Mouse (Mus musculus) small intestine, adult 2 months (tissue): ENCODE data around the gene 1700016H13Rik. TPM values are rescaled to one million over a fixed set of nuclear protein-coding genes. Genes with fewer than 3 reads are reported as not detected.
A peak's percentile ranks its signal among the peaks of the same experiment; 100 is the strongest.

Source experiments
- H3K27ac ChIP-seq: fragments of 200-500 bp; 2 replicates; pipeline ENCODE4 v1.5.1; 2012; ENCODE audit warnings: low read depth, low read length, control low read depth, inconsistent platforms; ENCODE audit not compliant: insufficient read depth
- H3K27me3 ChIP-seq: fragments of 200-500 bp; 2 replicates; pipeline ENCODE4 v1.6.1; 2012; ENCODE audit warnings: mild to moderate bottlenecking, moderate library complexity, low read length, inconsistent platforms; ENCODE audit not compliant: control insufficient read depth, insufficient read depth
- H3K36me3 ChIP-seq: fragments of 200-500 bp; 2 replicates; pipeline ENCODE4 v1.6.1; 2012; ENCODE audit warnings: mild to moderate bottlenecking, low read length, control low read depth, inconsistent platforms; ENCODE audit not compliant: control insufficient read depth, insufficient read depth
- H3K4me1 ChIP-seq: fragments of 200-500 bp; 2 replicates; pipeline ENCODE4 v1.6.1; 2012; ENCODE audit warnings: low read length, inconsistent platforms, mixed read lengths; ENCODE audit not compliant: control insufficient read depth, insufficient read depth, insufficient read length
- H3K4me3 ChIP-seq: fragments of 200-500 bp; 2 replicates; pipeline ENCODE4 v1.5.1; 2012; ENCODE audit warnings: low read depth, mild to moderate bottlenecking, control low read depth, inconsistent platforms, low read length, moderate library complexity
- CTCF ChIP-seq: fragments of 200-500 bp; IDR thresholded peaks from 2 replicates; pipeline ENCODE4 v1.5.1; 2012; ENCODE audit warnings: low read depth, mild to moderate bottlenecking, control low read depth, inconsistent platforms, low read length, moderate library complexity, mixed read lengths; ENCODE audit not compliant: insufficient replicate concordance, insufficient read length; ENCODE audit errors: extremely low read depth
- POLR2A ChIP-seq: fragments of 200-500 bp; IDR thresholded peaks from 2 replicates; pipeline ENCODE4 v1.6.1; 2012; ENCODE audit warnings: low read depth, mild to moderate bottlenecking, control low read depth, inconsistent platforms, low read length, moderate library complexity
- WGBS: fragments of 180-500 bp; shearing (Covaris S2); methylation state at CpG from one replicate; pipeline ENCODE4 v1.1.7; 2018; 5-methylcytosine and 5-hydroxymethylcytosine counted together
- polyA plus RNA-seq: library from polyadenylated mRNA; depleted of rRNA; stranded (reverse); fragments of >200 nt; gene quantifications from 2 replicates; pipeline ENCODE4 v1.2.3, GENCODE M21; 2012

Gene 1700016H13Rik
- polyA plus RNA-seq, 1 experiment = not detected

- Histone ChIP-seq H3K27me3 (no peaks in the 10 kb centered on the region), H3K4me1 (peaks cover 7% of the 10 kb centered on the region), H3K27ac (no peak overlapping the region), H3K36me3 (no peaks in the 10 kb centered on the region), H3K4me3 (no peak overlapping the region)
- 34% methylated on average over 3 of the region's 3 CpGs for WGBS
- no peak for TF ChIP-seq CTCF
- TF ChIP-seq POLR2A = no peak
These were observed 16.0 kb upstream of the 1700016H13Rik start for GRCm38 (mm10) chr5:103671858-103672257.

DNA sequence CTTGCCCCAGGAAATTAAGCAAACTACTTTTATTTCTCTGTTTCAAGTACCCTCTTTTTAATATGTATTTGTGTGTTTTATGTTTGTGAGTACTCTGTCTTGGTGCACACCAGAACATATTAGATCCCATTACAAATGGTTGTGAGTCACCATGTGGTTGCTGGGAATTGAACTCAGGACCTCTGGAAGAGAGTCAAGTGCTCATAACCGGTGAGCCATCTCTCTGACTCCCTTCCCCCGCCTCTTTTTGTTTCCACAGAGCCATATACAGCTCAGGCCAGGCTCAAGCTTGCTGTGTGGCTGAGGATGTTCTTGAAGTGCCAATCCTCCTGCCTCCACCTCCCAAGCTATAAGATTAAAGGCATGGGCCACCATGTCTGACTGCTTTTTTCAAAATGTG is 10.1 kb upstream of the 1700016H13Rik start:
- Histone ChIP-seq H3K27me3 (no peaks in the 10 kb centered on the region), H3K4me3 (no peak overlapping the region), H3K36me3 (no peaks in the 10 kb centered on the region), H3K4me1 (0 out of 2 replicates have a peak, but pooled peaks cover 2% of the 10 kb centered on the region), H3K27ac (no peak overlapping the region)
- WGBS = 57% methylated on average over 2 of the region's 2 CpGs
- TF ChIP-seq CTCF = no peak

- Histone ChIP-seq H3K36me3 (no peaks in the 10 kb centered on the region), H3K27me3 (no peaks in the 10 kb centered on the region), H3K4me3 (no peak overlapping the region), H3K4me1 (0 out of 2 replicates have a peak, but pooled peaks cover 2% of the 10 kb centered on the region), H3K27ac (no peak overlapping the region)
- no peak for TF ChIP-seq CTCF
- TF ChIP-seq POLR2A = no peak
- 89% methylated on average over 9 of the region's 9 CpGs for WGBS
These were observed 9.1 kb upstream of the 1700016H13Rik start for GRCm38 (mm10) chr5:103664932-103665331.

- TF ChIP-seq CTCF = no peak
- no peak for TF ChIP-seq POLR2A
- no peaks in the 10 kb centered on the region for H3K36me3 ChIP-seq
- WGBS = 13% methylated on average over 3 of the region's 3 CpGs
- no peak overlapping the region for H3K27ac ChIP-seq
- no peak overlapping the region for H3K4me3 ChIP-seq
- H3K27me3 ChIP-seq = no peaks in the 10 kb centered on the region
- H3K4me1 ChIP-seq = peaks cover 3% of the 10 kb centered on the region
These were observed 3.8 kb upstream of the 1700016H13Rik start for GRCm38 (mm10) chr5:103659571-103659970.

- TF ChIP-seq POLR2A = no peak
- peak; percentile 8; the same call in 1 of the 2 replicates for TF ChIP-seq CTCF
- peaks cover 3% of the 10 kb centered on the region for H3K4me1 ChIP-seq
- no peak overlapping the region for H3K4me3 ChIP-seq
- 68% methylated on average over 5 of the region's 5 CpGs for WGBS
- no peak overlapping the region for H3K27ac ChIP-seq
- no peaks in the 10 kb centered on the region for H3K36me3 ChIP-seq
- H3K27me3 ChIP-seq = no peaks in the 10 kb centered on the region
These were observed 3.1 kb upstream of the 1700016H13Rik start for GRCm38 (mm10) chr5:103658921-103659320.

DNA sequence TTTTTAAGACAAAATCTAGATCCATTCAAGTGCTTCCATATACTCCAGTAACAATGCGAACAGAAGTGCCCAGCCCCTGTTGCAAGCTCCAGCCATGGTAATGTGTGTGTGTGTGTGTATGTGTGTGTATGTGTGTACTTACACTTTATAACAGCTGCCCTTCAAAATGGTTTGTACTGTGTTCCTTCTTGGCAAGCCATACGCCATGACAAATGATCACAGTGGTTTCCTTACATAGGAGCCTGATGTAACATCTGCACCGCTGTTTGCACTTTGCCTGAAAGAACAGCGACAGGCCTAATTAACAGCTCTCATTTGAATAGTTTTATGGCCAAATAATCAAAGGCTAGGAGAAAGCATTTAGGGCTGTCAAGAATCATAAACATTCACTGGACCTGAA is 1.0 kb downstream of the 1700016H13Rik start:
- Histone ChIP-seq H3K27ac (no peak overlapping the region), H3K36me3 (no peaks in the 10 kb centered on the region), H3K27me3 (no peaks in the 10 kb centered on the region), H3K4me3 (no peak overlapping the region), H3K4me1 (peaks cover 3% of the 10 kb centered on the region)
- WGBS = 36% methylated on average over 4 of the region's 4 CpGs
- TF ChIP-seq POLR2A (no peak), CTCF (no peak)

DNA sequence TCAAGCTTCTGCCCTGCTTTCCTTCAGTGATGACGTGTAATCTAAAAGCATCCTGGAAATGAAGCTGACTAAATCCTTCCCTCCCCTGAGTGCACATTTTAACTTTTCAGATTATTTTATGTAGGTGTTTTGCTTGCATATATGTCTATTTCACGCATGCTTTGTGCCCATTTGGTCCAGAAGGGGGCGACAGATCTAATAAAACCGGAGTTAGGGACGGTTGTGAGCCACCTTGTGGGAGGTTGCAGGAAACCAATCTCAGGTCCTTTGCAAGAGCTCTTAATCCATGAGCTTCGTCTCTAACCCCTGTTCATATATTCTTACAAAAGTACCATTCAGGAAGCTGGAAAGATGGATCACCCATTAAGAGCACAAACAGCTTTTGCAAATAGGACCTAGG is 1.6 kb downstream of the 1700016H13Rik start:
- 59% methylated on average over 6 of the region's 6 CpGs for WGBS
- no peaks in the 10 kb centered on the region for H3K27me3 ChIP-seq
- no peaks in the 10 kb centered on the region for H3K36me3 ChIP-seq
- TF ChIP-seq CTCF (peak; percentile 61; the same call in 1 of the 2 replicates), POLR2A (no peak)
- no peak overlapping the region for H3K27ac ChIP-seq
- H3K4me3 ChIP-seq = no peak overlapping the region
- H3K4me1 ChIP-seq = peaks cover 3% of the 10 kb centered on the region

DNA sequence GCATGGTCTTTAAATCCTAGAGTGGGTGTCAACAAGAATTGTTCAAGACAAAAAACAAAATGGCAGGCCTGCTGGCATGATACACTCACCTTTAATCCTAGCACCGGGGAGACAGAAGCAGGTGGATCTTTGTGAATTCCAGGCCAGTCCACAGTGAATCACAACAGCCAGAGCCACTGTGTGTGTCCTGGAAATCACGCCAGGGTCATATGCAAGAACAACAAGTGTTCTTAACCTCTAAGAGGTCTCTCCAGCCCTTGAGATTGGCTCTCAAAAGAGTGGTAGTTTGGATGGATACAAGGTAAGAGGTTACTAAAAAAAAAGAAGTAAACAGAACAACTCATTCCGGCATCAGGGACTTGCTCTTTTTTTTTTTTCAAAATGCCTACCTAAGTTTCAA is 8.5 kb downstream of the 1700016H13Rik start:
- Histone ChIP-seq H3K27ac (no peak overlapping the region), H3K36me3 (no peaks in the 10 kb centered on the region), H3K27me3 (no peaks in the 10 kb centered on the region; the same call in 1 of the 2 replicates), H3K4me3 (no peak overlapping the region), H3K4me1 (no peaks in the 10 kb centered on the region)
- 81% methylated on average over 3 of the region's 3 CpGs for WGBS
- TF ChIP-seq POLR2A = no peak
- no peak for TF ChIP-seq CTCF
